Mouse (Mus musculus) frontal cortex, postnatal 10 days (tissue): ENCODE measurements around the gene Tcf19.
"Not testable (repeated sequence)": the region's sequence is repeated elsewhere in the genome, so short reads cannot be mapped to it uniquely, and the experiment has no call there.

Experiments used
- DNase-seq, 2 experiments: peaks; one replicate each; pipeline ENCODE4 v3.0.0; 2022; ENCODE audit warnings: low spot score in 2 of 2, mixed read lengths in 1 of 2

The Tcf19 gene

GRCm38 (mm10) chr17:35532901-35533300 lies 16.3 kb upstream of the Tcf19 start, which contains the start of gene Psors1c2:
Gene Psors1c2, plus strand, starts transcription at chr17:35533201.
- DNase-seq = no peak

- DNase-seq = no peak
Measured at GRCm38 (mm10) chr17:35532360-35532759, 15.7 kb upstream of the Tcf19 start.

- DNase-seq = no peak
Measured at GRCm38 (mm10) chr17:35526644-35527043, 10.0 kb upstream of the Tcf19 start.

GRCm38 (mm10) chr17:35524354-35524753 lies 7.7 kb upstream of the Tcf19 start:
- no peak for DNase-seq

GRCm38 (mm10) chr17:35517526-35517925 lies 902 bp upstream of the Tcf19 start:
- no peak for DNase-seq

GRCm38 (mm10) chr17:35515911-35516640 lies 548 bp downstream of the Tcf19 start:
- DNase-seq = no peak

- no peak for DNase-seq
Measured at GRCm38 (mm10) chr17:35514756-35515155, 1.9 kb downstream of the Tcf19 start.

GRCm38 (mm10) chr17:35513886-35514285 lies 2.7 kb downstream of the Tcf19 start:
- DNase-seq = no peak

- DNase-seq = no peak
Measured at GRCm38 (mm10) chr17:35512916-35513626, 3.6 kb downstream of the Tcf19 start.

- DNase-seq = no peak
Measured at GRCm38 (mm10) chr17:35509284-35509683, 7.3 kb downstream of the Tcf19 start.

GRCm38 (mm10) chr17:35508279-35508678 lies 8.3 kb downstream of the Tcf19 start:
- not testable (repeated sequence) for DNase-seq

GRCm38 (mm10) chr17:35507556-35508260 lies 8.9 kb downstream of the Tcf19 start:
- no peak for DNase-seq

- DNase-seq = no peak
Measured at GRCm38 (mm10) chr17:35506881-35507280, 9.7 kb downstream of the Tcf19 start.

GRCm38 (mm10) chr17:35505776-35506175 lies 10.8 kb downstream of the Tcf19 start, which contains the start of gene Pou5f1:
Gene Pou5f1, plus strand, starts transcription at chr17:35506018.
- no peak for DNase-seq

- no peak for DNase-seq
Measured at GRCm38 (mm10) chr17:35504628-35505481, 11.8 kb downstream of the Tcf19 start.

GRCm38 (mm10) chr17:35503849-35504248 lies 12.8 kb downstream of the Tcf19 start:
- no peak for DNase-seq

GRCm38 (mm10) chr17:35502762-35503161 lies 13.9 kb downstream of the Tcf19 start:
- no peak for DNase-seq

GRCm38 (mm10) chr17:35502226-35502625 lies 14.4 kb downstream of the Tcf19 start:
- no peak for DNase-seq

- no peak for DNase-seq
Measured at GRCm38 (mm10) chr17:35497124-35497523, 19.5 kb downstream of the Tcf19 start.

- DNase-seq = no peak
Measured at GRCm38 (mm10) chr17:35490320-35490719, 26.3 kb downstream of the Tcf19 start.

- no peak for DNase-seq
Measured at GRCm38 (mm10) chr17:35488041-35488440, 28.6 kb downstream of the Tcf19 start.
